Mouse (Mus musculus) C2C12 (cell line): ENCODE results near the gene Polr3g.

Source experiments
- CEBPB ChIP-seq: IDR thresholded peaks from one replicate; pipeline ENCODE4 v1.6.1; 2011; ENCODE audit warnings: low read depth, mild to moderate bottlenecking, control low read depth, moderate library complexity
- CTCF ChIP-seq: IDR thresholded peaks from one replicate; pipeline ENCODE4 v1.5.1; 2011; ENCODE audit not compliant: control insufficient read depth, insufficient read depth, insufficient read length
- MYOG ChIP-seq: IDR thresholded peaks from one replicate; pipeline ENCODE4 v1.6.1; 2011; ENCODE audit not compliant: control insufficient read depth, insufficient read length; ENCODE audit errors: extremely low read depth
- USF1 ChIP-seq: IDR thresholded peaks from one replicate; pipeline ENCODE4 v1.6.1; 2011; ENCODE audit warnings: low read depth, mild to moderate bottlenecking, control low read depth, moderate library complexity

DNA sequence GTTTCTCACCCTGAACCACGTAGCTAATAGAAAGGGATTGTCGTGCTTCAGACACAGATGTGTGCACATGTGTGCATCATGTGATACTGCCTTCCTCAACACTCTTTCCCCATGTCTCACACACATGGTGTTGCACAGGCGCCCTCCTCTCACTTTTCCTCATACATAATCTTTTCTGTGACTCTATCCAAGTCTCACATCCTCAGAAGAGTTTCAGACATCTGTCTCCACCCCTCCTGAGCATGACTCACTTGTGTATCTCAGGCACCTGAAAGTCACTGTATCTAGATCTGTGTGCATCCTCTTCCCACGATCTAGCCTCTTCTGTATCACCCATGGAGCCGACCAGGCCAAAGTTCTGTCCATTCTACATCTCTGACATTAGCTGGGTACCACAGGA lies 43.1 kb downstream of the Polr3g start:
- TF ChIP-seq CTCF = no peak
- TF ChIP-seq MYOG = no peak
- TF ChIP-seq CEBPB = no peak
- TF ChIP-seq USF1 = no peak
